Mouse (Mus musculus) ES-E14 (cell line): ENCODE measurements around the gene Stx1a.
"Not testable (repeated sequence)": the region's sequence is repeated elsewhere in the genome, so short reads cannot be mapped to it uniquely, and the experiment has no call there.

Experiments
- CHD2 ChIP-seq: IDR thresholded peaks from 2 replicates; pipeline ENCODE4 v1.6.1; 2014; ENCODE audit warnings: mild to moderate bottlenecking, low read depth, low read length, inconsistent platforms
- ZNF384 ChIP-seq: IDR thresholded peaks from 2 replicates; pipeline ENCODE4 v1.6.1; 2012; ENCODE audit warnings: low read depth, low read length, inconsistent platforms

DNA sequence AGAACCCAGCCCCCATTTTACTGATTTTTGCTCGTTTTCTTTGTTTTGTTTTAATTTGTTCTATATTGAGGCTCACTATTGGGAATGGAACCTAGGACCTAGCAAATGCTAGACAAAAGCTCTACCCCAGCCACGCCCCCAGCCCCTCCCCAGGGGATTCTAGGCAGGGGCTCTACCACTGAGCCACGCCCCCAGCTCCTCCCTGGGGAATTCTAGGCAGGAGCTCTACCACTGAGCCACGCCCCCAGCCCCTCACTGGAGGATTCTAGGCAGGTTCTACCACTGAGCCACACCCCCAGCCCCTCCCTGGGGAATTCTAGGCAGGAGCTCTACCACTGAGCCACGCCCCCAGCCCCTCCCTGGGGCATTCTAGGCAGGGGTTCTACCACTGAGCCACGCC lies 26.0 kb downstream of the Stx1a start:
- TF ChIP-seq ZNF384, CHD2: not testable (repeated sequence)
